In genomic region chr16:58622377-58622776, GRCm38 (mm10) we compare ENCODE assay signal across 18 mouse cellular contexts. TPM values are rescaled to one million over a fixed set of nuclear protein-coding genes. Genes with fewer than 3 reads are reported as not detected.
"Had no signal": no experiment of that assay in that cellular context is flagged by ENCODE, and none has a peak within 500 bp of the region (broad histone marks: within the 10 kb centered on the region; RNA-seq: fewer than 3 reads in every experiment).

No protein-coding gene starts in this region.

- H3K4me1 ChIP-seq: midbrain, embryonic 15.5 days; neural tube, embryonic 12.5 days had no signal

- H3K27ac ChIP-seq: limb, embryonic 15.5 days; liver, embryonic 12.5 days; macrophage; midbrain, embryonic 15.5 days; neural tube, embryonic 12.5 days had no signal

- H3K9ac ChIP-seq: limb, embryonic 15.5 days; liver, embryonic 12.5 days; midbrain, embryonic 15.5 days; neural tube, embryonic 12.5 days had no signal

- H3K9me3 ChIP-seq: limb, embryonic 15.5 days; liver, embryonic 12.5 days; megakaryocyte, embryonic 14.5 days; midbrain, embryonic 15.5 days; neural tube, embryonic 12.5 days had no signal

- H3K36me3 ChIP-seq: limb, embryonic 15.5 days; liver, embryonic 12.5 days; midbrain, embryonic 15.5 days; neural tube, embryonic 12.5 days had no signal

- H3K27me3 ChIP-seq: limb, embryonic 15.5 days; liver, embryonic 12.5 days; megakaryocyte, embryonic 14.5 days; midbrain, embryonic 15.5 days; neural tube, embryonic 12.5 days had no signal

- H3K4me3 ChIP-seq: limb, embryonic 15.5 days; liver, embryonic 12.5 days; megakaryocyte, embryonic 14.5 days; midbrain, embryonic 15.5 days; neural tube, embryonic 12.5 days had no signal

- DNase-seq: kidney, postnatal 36 days; layer of hippocampus, adult 9-11 months; layer of hippocampus, postnatal 36 days; right cerebral cortex, postnatal 14 days; thymus, adult 18-20 months; thymus, postnatal 14 days had no signal

- H3K4me2 ChIP-seq: limb, embryonic 15.5 days; liver, embryonic 12.5 days; midbrain, embryonic 11.5 days; midbrain, embryonic 15.5 days; neural tube, embryonic 12.5 days had no signal

- ATAC-seq: inflammation-experienced regulatory T-cells, adult 6 months; liver, embryonic 12.5 days; midbrain, embryonic 15.5 days had no signal

RNA-seq across cellular contexts. Expression of gene Gm813, which starts 5.6 kb away (rescaled TPM):
- polyA plus RNA-seq: inflammation-experienced regulatory T-cells, adult 6 months; kidney, embryonic 16.5 days; limb, embryonic 11.5 days; limb, embryonic 15.5 days; liver, embryonic 12.5 days; liver, embryonic 16.5 days; macrophage; midbrain, embryonic 11.5 days; midbrain, embryonic 15.5 days; neural tube, embryonic 12.5 days; stomach, embryonic 14.5 days had no signal

RNA-seq across cellular contexts. Expression of gene E330017A01Rik, which starts 16.2 kb away (rescaled TPM):
- polyA plus RNA-seq: inflammation-experienced regulatory T-cells, adult 6 months; kidney, embryonic 16.5 days; limb, embryonic 11.5 days; limb, embryonic 15.5 days; liver, embryonic 12.5 days; liver, embryonic 16.5 days; macrophage; midbrain, embryonic 11.5 days; midbrain, embryonic 15.5 days; stomach, embryonic 14.5 days had no signal
